Comparison of ENCODE assay signal across 12 mouse cellular contexts in genomic region chr9:121388273-121388931, GRCm38 (mm10).
A peak's percentile ranks its signal among the peaks of the same experiment; 100 is the strongest.
DNase-seq lines count a peak whose midpoint lies in the region; ATAC-seq and TF ChIP-seq lines count a peak whose summit lies in the region.
"Had no signal": no experiment of that assay in that cellular context is flagged by ENCODE, and none has a peak within 500 bp of the region (broad histone marks: within the 10 kb centered on the region; RNA-seq: fewer than 3 reads in every experiment).

No protein-coding gene starts in this region.

- no peak overlapping the region for H3K4me3 ChIP-seq in neural tube, embryonic 13.5 days
- H3K4me3 ChIP-seq in stomach, postnatal 0 days (ENCODE audit: low read depth, low read length): no peak overlapping the region
- H3K4me3 ChIP-seq: neural tube, embryonic 12.5 days had no signal

- peaks cover 39% of the 10 kb centered on the region for H3K4me1 ChIP-seq in neural tube, embryonic 13.5 days (replicated peaks)
- H3K4me1 ChIP-seq in stomach, postnatal 0 days (replicated peaks; ENCODE audit: control insufficient read depth, insufficient read depth): no peaks in the 10 kb centered on the region

- H3K9ac ChIP-seq in neural tube, embryonic 13.5 days: peak overlapping the region; percentile 44; the same call in 1 of the 2 replicates
- H3K9ac ChIP-seq in stomach, postnatal 0 days (ENCODE audit: low read length): 0 out of 2 replicates have a peak overlapping the region, but pooled peaks have one; percentile 18
- H3K9ac ChIP-seq: neural tube, embryonic 12.5 days had no signal

- no peak overlapping the region for H3K4me2 ChIP-seq in neural tube, embryonic 13.5 days
- H3K4me2 ChIP-seq in stomach, postnatal 0 days (replicated peaks; ENCODE audit: low read depth): no peak overlapping the region
- H3K4me2 ChIP-seq: neural tube, embryonic 12.5 days had no signal

- TF ChIP-seq EP300 in stomach, postnatal 0 days (optimal IDR thresholded peaks at IDR 0.05): no peak

- WGBS in neural tube, embryonic 13.5 days: 70% methylated on average over 13 of the region's 13 CpGs
- 54% methylated on average over 12 of the region's 13 CpGs for WGBS in stomach, postnatal 0 days

- peaks cover 9% of the 10 kb centered on the region for H3K36me3 ChIP-seq in neural tube, embryonic 13.5 days
- 0 out of 2 replicates have a peak, but pooled peaks cover 4% of the 10 kb centered on the region for H3K36me3 ChIP-seq in stomach, postnatal 0 days (ENCODE audit: control insufficient read depth, insufficient read depth, low read length)

- ATAC-seq in frontal cortex, adult (ENCODE audit: low TSS enrichment): peak; percentile 1; the same call in 1 of the 2 replicates
- ATAC-seq in neural tube, embryonic 13.5 days (ENCODE audit: low read depth): no peak
- ATAC-seq in stomach, postnatal 0 days (ENCODE audit: low FRiP score, low TSS enrichment): no peak
- ATAC-seq in megakaryocyte progenitor cell, adult 5-6 weeks (replicated peaks; ENCODE audit: poor library complexity): no peak
- ATAC-seq: intestine, embryonic 16.5 days had no signal

- no peak for TF ChIP-seq CTCF in stomach, postnatal 0 days (IDR thresholded peaks at IDR 0.05; ENCODE audit: low read depth)

- H3K27me3 ChIP-seq in neural tube, embryonic 13.5 days: no peaks in the 10 kb centered on the region
- no peaks in the 10 kb centered on the region for H3K27me3 ChIP-seq in stomach, postnatal 0 days (ENCODE audit: control insufficient read depth, insufficient read depth, low read length)
- H3K27me3 ChIP-seq: neural tube, embryonic 12.5 days had no signal

- H3K27ac ChIP-seq in neural tube, embryonic 13.5 days (replicated peaks): no peak overlapping the region
- no peak overlapping the region for H3K27ac ChIP-seq in stomach, postnatal 0 days (replicated peaks)
- H3K27ac ChIP-seq: neural tube, embryonic 12.5 days had no signal

- no peaks in the 10 kb centered on the region for H3K9me3 ChIP-seq in neural tube, embryonic 13.5 days
- no peaks in the 10 kb centered on the region for H3K9me3 ChIP-seq in stomach, postnatal 0 days (ENCODE audit: control insufficient read depth, low read length)
- H3K9me3 ChIP-seq: neural tube, embryonic 12.5 days had no signal

- no peak for DNase-seq in frontal cortex, postnatal 10 days (ENCODE audit: low spot score in 2 of 2)
- peak; percentile 29 for DNase-seq in kidney, postnatal 10 days
- no peak for DNase-seq in kidney, adult 9 months
- DNase-seq in neural tube, embryonic 10.5 days (ENCODE audit: extremely low spot score, low spot score): no peak
- no peak for DNase-seq in stomach, postnatal 0 days (ENCODE audit: low spot score)
- DNase-seq: liver; thymus, adult 18-20 months had no signal
